Mouse (Mus musculus): ENCODE data around the gene Ccdc39. TPM values are rescaled to one million over a fixed set of nuclear protein-coding genes. Genes with fewer than 3 reads are reported as not detected.

Gene Ccdc39
- total RNA-seq, 4 experiments from 2014 or later: 0.16 TPM; not detected in 2

- DNase-seq (ENCODE audit: low spot score): no peak
Measured at GRCm38 (mm10) chr3:33790975-33791374, 53.1 kb downstream of the Ccdc39 start.

Other genes starting within 250 kb of the Ccdc39 start
- gene Ttc14, start 44.5 kb downstream of the Ccdc39 start, total RNA-seq (2022): 10 to 100 TPM; 11.3 to 17.9 (median 14.1) TPM
- 100 to 1,000 TPM; 186 to 210 (median 200) TPM for gene Fxr1, start 175.6 kb upstream of the Ccdc39 start, total RNA-seq (2022)
- gene Dnajc19, start 237.0 kb upstream of the Ccdc39 start, total RNA-seq (2022): 100 to 1,000 TPM; 134 to 161 (median 146) TPM

All from heart, adult 8-10 months (tissue).